Mouse (Mus musculus) intestine, embryonic 16.5 days (tissue): Measurements from ENCODE around the gene D230025D16Rik. TPM values are rescaled to one million over a fixed set of nuclear protein-coding genes. Genes with fewer than 3 reads are reported as not detected.

Experiments
- ATAC-seq: fragments of 200-750 bp; cut with Nextera tagmentation; 2 replicates; pipeline ENCODE4 v1.8.0; 2017; ENCODE audit warnings: moderate TSS enrichment, moderate library complexity
- H3K27ac ChIP-seq: fragments of 300-500 bp; sonication (generic); 2 replicates; pipeline ENCODE4 v1.5.1; 2014; ENCODE audit warnings: mild to moderate bottlenecking, low read length
- H3K27me3 ChIP-seq: fragments of 300-500 bp; sonication (generic); replicated peaks from 2 replicates; pipeline ENCODE4 v1.6.1; 2014; ENCODE audit warnings: low read length, control low read depth, mixed read lengths; ENCODE audit not compliant: control insufficient read depth, insufficient read depth
- H3K36me3 ChIP-seq: fragments of 300-500 bp; sonication (generic); 2 replicates; pipeline ENCODE4 v1.6.1; 2014; ENCODE audit warnings: low read length, control low read depth; ENCODE audit not compliant: control insufficient read depth, insufficient read depth
- H3K4me1 ChIP-seq: fragments of 300-500 bp; sonication (generic); 2 replicates; pipeline ENCODE4 v1.6.1; 2014; ENCODE audit warnings: low read length, control low read depth, mixed read lengths; ENCODE audit not compliant: control insufficient read depth, insufficient read depth
- H3K4me2 ChIP-seq: fragments of 300-500 bp; sonication (generic); 2 replicates; pipeline ENCODE4 v1.6.1; 2014; ENCODE audit warnings: low read depth, low read length, control low read depth
- H3K4me3 ChIP-seq: fragments of 300-500 bp; sonication (generic); 2 replicates; pipeline ENCODE4 v1.5.1; 2014; ENCODE audit warnings: mild to moderate bottlenecking, low read length
- H3K9ac ChIP-seq: fragments of 300-500 bp; sonication (generic); 2 replicates; pipeline ENCODE4 v1.6.1; 2014; ENCODE audit warnings: low read depth, low read length
- H3K9me3 ChIP-seq: fragments of 300-500 bp; sonication (generic); 2 replicates; pipeline ENCODE4 v1.6.1; 2016; ENCODE audit warnings: low read length, control low read depth; ENCODE audit not compliant: control insufficient read depth
- WGBS: fragments of 180-500 bp; shearing (Covaris S2); extraction: QIAGEN DNeasy Blood & Tissue Kit; methylation state at CpG from one replicate; pipeline ENCODE4 v1.1.7; 2014; 5-methylcytosine and 5-hydroxymethylcytosine counted together
- polyA plus RNA-seq: library from polyadenylated mRNA; unstranded; fragments of >200 nt; fragmentation: Nextera tagmentation; extraction: Ambion mirVana; gene quantifications from 2 replicates; pipeline ENCODE4 v1.2.1, GENCODE M21; 2015

Gene D230025D16Rik
- polyA plus RNA-seq, 1 experiment from 2014 or later, result 20.6 TPM

DNA sequence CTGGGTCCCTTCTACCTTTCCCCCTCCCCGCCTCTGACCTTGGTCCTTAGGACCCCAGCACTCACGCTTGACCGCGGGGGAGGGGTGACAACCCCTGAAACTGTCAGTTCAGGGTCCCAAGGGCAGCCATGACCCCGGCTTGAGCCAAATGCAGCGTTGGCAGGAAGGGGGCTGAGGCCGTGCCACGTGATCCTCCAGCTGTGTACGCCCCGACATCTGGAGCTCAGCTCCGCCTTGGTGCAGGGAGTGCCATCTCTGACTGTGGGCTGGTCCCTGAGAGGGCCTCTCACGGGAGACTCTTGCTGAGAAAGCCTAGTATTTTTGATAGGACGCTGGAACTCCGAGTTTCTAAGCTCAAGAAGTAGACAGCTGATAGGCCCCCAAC lies 30.0 kb downstream of the D230025D16Rik start, which contains the start of gene B3gnt9:
B3gnt9 (minus strand) TSS at position 188 of the 385 bp plus-strand sequence.
- Histone ChIP-seq H3K9ac (peak within 1 kb of the TSS; percentile 83), H3K27me3 (peaks cover 12% of the 10 kb centered on the region), H3K9me3 (no peaks in the 10 kb centered on the region), H3K4me3 (peak within 1 kb of the TSS; percentile 71), H3K27ac (peak within 1 kb of the TSS; percentile 81), H3K4me2 (peak within 1 kb of the TSS; percentile 98), H3K36me3 (peaks cover 4% of the 10 kb centered on the region; the same call in 1 of the 2 replicates), H3K4me1 (peaks cover 29% of the 10 kb centered on the region)
- peak; percentile 82 for ATAC-seq
- WGBS, result 2% methylated on average over 14 of the region's 14 CpGs

DNA sequence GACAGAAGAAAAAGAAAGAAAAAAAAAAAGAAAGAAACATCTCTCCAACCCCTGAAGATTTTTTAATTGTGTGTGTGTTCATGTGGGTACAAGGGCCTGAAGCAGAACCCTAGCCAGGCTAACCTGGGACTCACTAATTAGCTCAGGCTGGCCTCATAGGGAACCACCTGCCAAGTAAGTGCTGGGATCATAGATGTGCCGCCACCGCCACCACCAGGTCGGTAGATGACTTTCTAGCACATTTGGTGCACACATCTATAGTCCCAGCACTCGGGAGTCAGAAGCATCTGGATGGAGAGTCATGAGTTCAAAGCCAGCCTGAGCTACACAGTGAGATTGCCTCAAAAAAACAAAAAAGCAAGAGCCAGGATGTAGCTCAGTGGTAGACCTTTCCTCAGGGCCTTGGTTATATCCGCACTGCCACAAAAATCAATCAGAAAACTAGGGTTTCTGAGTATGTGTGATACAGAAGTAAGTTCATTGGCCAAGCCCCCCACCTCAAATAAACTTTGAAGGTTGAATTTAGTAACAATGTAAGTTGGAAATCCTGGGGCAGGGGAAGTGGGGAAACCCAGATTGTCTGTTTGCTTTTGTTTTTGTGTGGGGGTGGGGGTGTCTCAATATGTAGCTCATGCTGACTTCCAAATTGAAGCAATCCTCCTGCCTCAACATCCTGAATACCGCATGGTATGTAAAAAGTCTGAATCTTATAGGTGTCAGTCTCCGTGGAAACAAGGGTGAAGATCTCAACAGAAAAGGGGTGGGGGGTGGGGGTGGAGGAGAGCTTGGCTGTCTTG lies 32.6 kb downstream of the D230025D16Rik start:
- H3K9ac ChIP-seq, result no peak overlapping the region
- no peaks in the 10 kb centered on the region for H3K9me3 ChIP-seq
- ATAC-seq, result no peak
- H3K27ac ChIP-seq, result no peak overlapping the region
- no peak overlapping the region for H3K4me3 ChIP-seq
- no peaks in the 10 kb centered on the region; the same call in 1 of the 2 replicates for H3K36me3 ChIP-seq
- H3K4me1 ChIP-seq, result peaks cover 30% of the 10 kb centered on the region
- WGBS, result 77% methylated on average over 7 of the region's 7 CpGs
- no peak overlapping the region for H3K4me2 ChIP-seq
- peaks cover 12% of the 10 kb centered on the region for H3K27me3 ChIP-seq

DNA sequence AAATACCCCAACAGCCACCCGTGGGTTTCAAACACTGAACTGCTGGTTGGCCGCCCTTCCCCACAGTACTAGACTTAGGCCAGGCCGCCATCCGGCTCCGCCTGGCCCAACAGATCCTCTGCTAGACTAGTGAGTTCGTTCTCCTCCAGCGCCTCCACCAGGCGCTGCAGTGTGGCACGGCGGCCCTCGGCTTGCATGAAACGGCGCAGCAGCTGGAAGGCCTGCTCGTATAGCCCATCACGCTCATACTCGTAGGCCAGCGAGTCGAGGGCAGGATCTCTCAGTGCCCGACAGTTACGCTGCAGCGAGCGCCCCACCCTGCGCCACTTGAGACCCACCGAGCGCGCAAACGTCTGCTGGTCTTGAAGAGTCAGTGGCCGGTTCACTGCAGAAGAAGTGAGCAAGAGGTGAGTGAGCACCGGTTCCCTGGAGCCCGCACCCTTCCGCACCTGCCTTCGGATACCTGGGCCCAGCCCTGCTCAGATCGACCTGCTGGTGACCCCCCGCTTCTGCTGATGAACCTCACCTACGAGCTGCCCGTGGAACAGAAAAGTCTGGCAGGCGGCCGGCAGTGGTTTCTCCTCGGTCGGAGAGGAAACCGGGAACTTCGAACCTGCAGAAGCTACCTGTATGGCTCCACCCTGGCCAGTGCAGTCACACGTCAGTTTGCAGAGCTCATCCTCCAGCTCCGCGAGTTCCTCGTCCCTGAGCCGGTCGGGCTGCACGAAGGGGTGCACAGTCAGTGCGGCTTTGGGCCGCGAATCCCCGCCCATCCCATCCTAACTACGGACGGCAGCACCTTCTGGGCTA lies 34.2 kb downstream of the D230025D16Rik start:
- H3K27ac ChIP-seq, result no peak overlapping the region
- H3K4me1 ChIP-seq, result peaks cover 31% of the 10 kb centered on the region
- no peaks in the 10 kb centered on the region for H3K9me3 ChIP-seq
- peak overlapping the region; percentile 53 for H3K9ac ChIP-seq
- 12% methylated on average over 55 of the region's 55 CpGs for WGBS
- peak; percentile 11; the same call in 1 of the 2 replicates for ATAC-seq
- peak overlapping the region; percentile 45 for H3K4me3 ChIP-seq
- H3K4me2 ChIP-seq, result peak overlapping the region; percentile 77
- no peaks in the 10 kb centered on the region; the same call in 1 of the 2 replicates for H3K36me3 ChIP-seq
- peaks cover 12% of the 10 kb centered on the region for H3K27me3 ChIP-seq

DNA sequence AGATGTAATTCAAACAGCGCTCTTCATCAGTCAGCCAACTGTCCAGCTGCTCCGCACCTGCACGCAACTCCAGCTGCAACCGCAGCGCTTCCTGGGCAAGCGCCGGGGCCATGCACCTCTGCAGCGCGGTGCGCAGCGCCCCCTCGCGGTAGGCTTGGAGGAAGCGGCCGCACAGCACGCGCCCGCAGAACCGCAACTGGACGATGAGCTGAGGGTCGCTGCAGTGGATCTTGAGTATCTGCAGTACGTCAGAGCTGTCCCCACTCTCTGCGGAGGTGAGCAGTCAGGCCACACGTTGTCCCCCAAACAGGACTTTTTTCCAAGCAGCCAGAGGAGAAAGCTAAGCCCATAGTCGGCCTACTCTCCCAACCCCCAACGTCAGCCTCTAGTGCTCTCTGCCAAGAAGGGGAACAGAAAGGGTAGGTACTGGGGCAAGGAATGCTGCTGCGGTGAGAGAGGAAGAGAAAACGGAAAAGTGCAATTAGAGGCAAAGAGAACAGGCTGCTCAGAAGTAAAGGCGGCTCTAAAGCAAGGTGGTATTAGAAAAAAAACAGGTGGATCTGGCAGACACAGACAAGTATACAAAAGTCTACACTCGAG lies 34.9 kb downstream of the D230025D16Rik start:
- peak overlapping the region; percentile 45 for H3K4me3 ChIP-seq
- peak overlapping the region; percentile 53 for H3K9ac ChIP-seq
- no peaks in the 10 kb centered on the region for H3K9me3 ChIP-seq
- H3K4me1 ChIP-seq, result peaks cover 30% of the 10 kb centered on the region
- H3K27me3 ChIP-seq, result peaks cover 12% of the 10 kb centered on the region
- no peaks in the 10 kb centered on the region; the same call in 1 of the 2 replicates for H3K36me3 ChIP-seq
- no peak overlapping the region for H3K27ac ChIP-seq
- 5% methylated on average over 30 of the region's 30 CpGs for WGBS
- ATAC-seq, result peak; percentile 36; the same call in 1 of the 2 replicates
- H3K4me2 ChIP-seq, result peak overlapping the region; percentile 77

GRCm38 (mm10) chr8:105260371-105261099 lies 35.6 kb downstream of the D230025D16Rik start:
- Histone ChIP-seq H3K27ac (no peak overlapping the region), H3K9me3 (no peaks in the 10 kb centered on the region), H3K36me3 (no peaks in the 10 kb centered on the region; the same call in 1 of the 2 replicates), H3K4me3 (no peak overlapping the region), H3K4me2 (no peak overlapping the region), H3K9ac (no peak overlapping the region), H3K4me1 (peaks cover 28% of the 10 kb centered on the region), H3K27me3 (peaks cover 12% of the 10 kb centered on the region)
- 74% methylated on average over 7 of the region's 7 CpGs for WGBS
- no peak for ATAC-seq

DNA sequence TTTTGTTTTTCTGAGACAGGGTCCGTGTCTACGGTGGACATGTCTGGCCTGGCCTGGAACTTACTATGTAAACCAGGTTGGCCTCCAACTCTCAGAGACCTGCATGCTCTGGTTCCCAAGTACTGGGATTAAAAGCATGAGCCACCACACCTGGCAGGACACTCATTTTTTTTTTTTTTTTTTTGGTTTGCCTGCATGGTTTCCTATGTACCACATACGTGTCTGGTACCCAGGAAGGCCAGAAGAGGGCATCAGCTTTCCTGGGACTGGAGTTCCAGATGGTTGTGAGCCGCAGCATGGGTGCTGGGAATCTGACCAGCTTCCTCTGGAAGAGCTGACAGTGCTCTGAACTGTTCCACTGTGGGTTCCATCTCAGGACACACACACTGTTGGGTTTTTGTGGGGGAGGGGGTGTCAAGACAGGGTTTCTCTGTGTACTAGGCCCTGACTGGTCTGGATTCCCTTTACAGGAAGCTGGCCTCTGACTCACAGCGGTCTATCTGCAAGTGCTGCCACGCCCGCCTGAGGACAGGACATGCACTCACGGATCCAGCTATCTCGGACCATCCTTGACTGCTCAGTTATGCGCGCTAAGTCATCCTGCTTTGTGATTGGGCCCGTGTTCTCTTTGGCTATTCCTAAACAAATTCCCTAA lies 36.5 kb downstream of the D230025D16Rik start:
- H3K9ac ChIP-seq, result no peak overlapping the region
- H3K9me3 ChIP-seq, result no peaks in the 10 kb centered on the region
- no peaks in the 10 kb centered on the region; the same call in 1 of the 2 replicates for H3K36me3 ChIP-seq
- H3K4me3 ChIP-seq, result no peak overlapping the region
- H3K27me3 ChIP-seq, result peaks cover 14% of the 10 kb centered on the region
- WGBS, result 86% methylated on average over 12 of the region's 12 CpGs
- peaks cover 28% of the 10 kb centered on the region for H3K4me1 ChIP-seq
- no peak for ATAC-seq
- H3K4me2 ChIP-seq, result no peak overlapping the region
- no peak overlapping the region for H3K27ac ChIP-seq

DNA sequence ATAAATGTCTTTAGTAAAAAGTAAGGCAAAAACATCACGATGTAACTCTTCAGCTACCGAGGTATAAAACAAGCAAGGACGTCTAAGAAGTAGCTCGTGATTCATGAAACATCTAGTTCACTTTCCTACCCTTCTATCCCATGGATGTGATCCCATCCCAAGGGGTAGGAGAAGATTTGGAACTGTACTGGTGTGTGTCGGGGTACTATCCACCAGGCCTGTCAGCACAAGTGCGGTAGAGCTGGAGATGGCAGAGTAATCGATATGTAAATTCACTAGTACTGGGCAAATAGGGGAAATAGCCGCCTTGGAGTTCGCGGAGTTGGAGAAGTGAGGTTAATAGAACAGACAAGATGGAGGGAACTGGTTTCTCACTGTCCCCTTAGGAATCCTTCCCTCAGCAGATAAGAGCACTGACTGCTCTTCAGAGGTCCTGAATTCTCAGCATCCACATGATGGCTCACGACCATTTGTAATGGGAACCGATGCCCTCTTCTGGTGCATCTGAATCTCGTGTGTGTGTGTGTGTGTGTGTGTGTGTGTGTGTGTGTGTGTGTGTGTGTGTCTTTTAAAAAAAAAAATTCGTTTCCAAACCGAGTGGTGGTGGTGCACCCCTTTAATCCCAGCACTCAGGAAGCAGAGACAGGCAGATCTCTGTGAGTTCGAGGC lies 38.4 kb downstream of the D230025D16Rik start:
- WGBS, result 39% methylated on average over 16 of the region's 16 CpGs
- Histone ChIP-seq H3K9me3 (no peaks in the 10 kb centered on the region), H3K27ac (no peak overlapping the region), H3K4me2 (peak overlapping the region; percentile 92; the same call in 1 of the 2 replicates), H3K4me1 (peaks cover 30% of the 10 kb centered on the region), H3K4me3 (peak overlapping the region; percentile 71), H3K9ac (0 out of 2 replicates have a peak overlapping the region, but pooled peaks have one; percentile 74), H3K27me3 (peaks cover 33% of the 10 kb centered on the region), H3K36me3 (no peaks in the 10 kb centered on the region; the same call in 1 of the 2 replicates)
- no peak for ATAC-seq
